Mouse (Mus musculus) Muller cell, postnatal 12 days (primary cell): ENCODE measurements around the gene Tsku.

Experiments used
- DNase-seq: peaks from one replicate; pipeline ENCODE4 v3.0.0-alpha.2; 2015; ENCODE audit errors: inconsistent ontology term

Tsku gene

GRCm38 (mm10) chr7:98359951-98360620, 1.0 kb downstream of the Tsku start:
- DNase-seq = peak; percentile 88

- DNase-seq = no peak
These were observed 3.1 kb downstream of the Tsku start for GRCm38 (mm10) chr7:98358016-98358415.

DNA sequence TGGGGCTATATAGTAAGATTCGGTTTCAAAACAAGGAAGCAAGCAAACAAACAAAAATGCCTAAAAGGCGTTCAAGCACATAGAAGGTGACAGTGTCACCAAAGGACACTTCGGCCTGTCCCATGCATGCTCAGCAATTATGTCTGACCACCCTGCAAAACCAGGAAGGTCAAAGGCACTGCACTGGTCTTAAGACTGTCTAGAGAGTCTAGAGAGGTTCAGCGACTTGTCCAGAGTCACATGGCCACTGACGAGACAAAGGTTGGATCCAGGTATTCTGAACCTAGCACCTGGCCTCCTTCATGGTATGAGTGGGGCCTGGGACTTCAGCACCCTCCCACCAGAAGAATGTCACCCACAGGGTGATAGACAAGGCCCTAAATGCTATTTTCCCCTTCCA, 3.8 kb downstream of the Tsku start:
- no peak for DNase-seq

- no peak for DNase-seq
These were observed 6.2 kb downstream of the Tsku start for GRCm38 (mm10) chr7:98354921-98355310.

DNA sequence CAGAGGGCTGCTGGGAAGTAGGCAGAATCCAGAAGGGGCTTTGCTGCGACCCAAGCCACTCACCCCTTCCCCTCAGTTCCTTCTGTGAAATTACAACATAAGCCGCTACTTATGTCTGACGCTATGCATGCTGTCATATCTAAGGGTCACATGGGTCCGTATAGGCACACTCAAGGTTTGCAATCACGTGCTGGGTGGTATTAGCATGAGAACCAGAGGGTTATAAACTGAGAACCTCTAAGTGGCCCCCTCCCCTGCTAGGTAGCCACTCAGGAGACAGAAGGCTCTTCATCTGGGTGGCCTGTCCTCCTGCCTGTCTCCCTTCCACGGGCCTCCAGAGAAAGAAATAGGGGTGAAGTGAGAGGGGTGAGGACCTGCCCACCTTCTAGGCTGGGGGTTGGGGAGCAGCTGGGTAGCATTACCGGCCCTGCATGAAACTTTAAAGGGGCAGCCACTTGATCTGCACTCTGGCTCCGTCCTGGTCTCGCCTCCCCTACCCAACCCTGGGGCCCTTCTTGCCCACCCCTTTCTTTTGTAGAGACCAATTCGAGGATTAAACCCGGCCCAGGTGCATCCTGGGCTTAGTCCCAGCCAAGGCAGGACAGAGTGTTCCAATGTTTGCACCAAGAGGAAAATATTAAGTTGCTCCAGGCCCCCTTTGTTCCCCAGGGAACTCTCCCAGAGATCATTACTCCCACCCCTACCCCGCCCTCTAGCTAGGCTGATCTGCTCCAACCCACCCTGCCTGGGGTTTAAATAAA, 6.8 kb downstream of the Tsku start:
- no peak for DNase-seq

DNA sequence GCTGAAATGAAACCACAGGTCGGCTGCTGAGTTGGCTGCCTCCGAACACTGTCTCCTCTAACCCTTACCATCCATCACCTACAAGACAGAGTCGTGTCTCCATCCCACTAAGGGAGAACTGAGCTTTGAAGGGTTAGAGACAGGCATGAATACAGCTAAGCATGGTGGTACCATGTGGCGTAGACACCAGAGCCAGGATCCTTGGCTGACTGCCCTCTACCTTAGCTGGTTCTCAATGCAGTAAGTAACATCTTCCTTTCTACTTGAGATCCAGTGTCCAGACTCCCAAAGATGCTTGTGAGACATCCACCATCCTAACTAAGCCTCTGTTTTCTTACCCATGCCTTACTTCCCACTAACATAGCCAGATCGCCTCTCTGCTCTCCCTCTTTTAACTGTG, 7.5 kb downstream of the Tsku start:
- DNase-seq = no peak

DNA sequence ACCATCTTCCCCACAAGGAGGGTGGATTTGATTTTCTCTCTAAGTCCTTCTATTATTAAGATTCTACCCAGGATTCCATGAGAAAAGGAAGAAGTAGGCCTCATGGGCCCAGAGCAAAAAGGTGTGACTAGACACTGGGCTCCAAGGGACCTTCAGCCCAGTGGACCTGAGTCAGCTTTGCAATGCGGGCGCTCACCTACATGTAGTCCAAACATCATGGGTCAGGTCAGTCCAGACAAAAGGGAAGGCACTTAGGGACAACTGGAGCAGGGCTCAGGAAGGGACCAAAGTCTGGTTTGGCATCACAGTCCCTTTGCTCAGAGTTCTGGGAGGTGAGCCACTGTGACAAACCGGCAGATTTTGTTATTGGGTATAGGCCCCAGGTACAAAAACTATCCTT, 9.6 kb downstream of the Tsku start:
- DNase-seq = no peak

GRCm38 (mm10) chr7:98349821-98350220, 11.3 kb downstream of the Tsku start:
- DNase-seq = no peak

DNA sequence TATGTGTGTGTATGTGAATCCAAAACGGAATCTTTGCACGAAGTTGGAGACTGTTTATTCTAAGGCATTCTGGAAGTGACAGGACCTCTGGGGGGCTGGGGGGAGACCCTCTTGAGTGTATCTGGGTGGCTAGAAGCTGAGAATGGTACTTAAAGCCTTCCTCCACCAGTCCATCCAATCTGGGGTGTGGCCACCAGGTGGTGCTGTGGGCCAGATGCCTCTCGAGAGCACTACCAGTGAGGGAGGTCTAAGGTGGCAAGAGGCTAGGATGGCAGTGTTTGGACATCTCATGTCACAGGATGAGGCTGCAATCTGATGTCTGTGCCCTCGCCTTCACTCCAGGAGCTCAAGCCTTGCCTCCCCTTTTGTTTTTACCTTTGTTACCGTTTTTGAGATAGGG, 12.0 kb downstream of the Tsku start:
- DNase-seq = peak; percentile 87

- DNase-seq = peak; percentile 53
These were observed 13.1 kb downstream of the Tsku start for GRCm38 (mm10) chr7:98348043-98348442.

- DNase-seq = no peak
These were observed 13.7 kb downstream of the Tsku start for GRCm38 (mm10) chr7:98347471-98347870.

GRCm38 (mm10) chr7:98345036-98345435, 16.1 kb downstream of the Tsku start:
- DNase-seq = no peak

DNA sequence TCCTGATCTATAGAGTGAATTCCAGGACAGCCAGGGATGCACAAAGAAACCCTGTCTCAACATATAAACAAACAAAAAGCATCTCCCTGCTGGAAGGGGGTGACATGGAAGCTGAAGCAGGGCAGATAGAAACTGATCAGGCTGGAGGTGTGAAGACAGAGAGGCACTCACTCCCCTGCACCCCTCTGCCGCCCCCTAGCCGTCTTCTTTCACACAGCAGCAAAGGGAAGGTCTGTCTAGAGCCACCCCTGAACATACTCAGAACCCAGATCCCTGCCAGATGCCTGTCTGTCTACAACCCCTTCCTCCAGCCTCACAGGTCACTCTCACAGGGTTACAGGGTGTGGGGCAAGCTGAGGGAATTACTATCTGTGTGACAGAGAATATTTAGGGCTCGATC, 16.8 kb downstream of the Tsku start:
- DNase-seq = no peak

DNA sequence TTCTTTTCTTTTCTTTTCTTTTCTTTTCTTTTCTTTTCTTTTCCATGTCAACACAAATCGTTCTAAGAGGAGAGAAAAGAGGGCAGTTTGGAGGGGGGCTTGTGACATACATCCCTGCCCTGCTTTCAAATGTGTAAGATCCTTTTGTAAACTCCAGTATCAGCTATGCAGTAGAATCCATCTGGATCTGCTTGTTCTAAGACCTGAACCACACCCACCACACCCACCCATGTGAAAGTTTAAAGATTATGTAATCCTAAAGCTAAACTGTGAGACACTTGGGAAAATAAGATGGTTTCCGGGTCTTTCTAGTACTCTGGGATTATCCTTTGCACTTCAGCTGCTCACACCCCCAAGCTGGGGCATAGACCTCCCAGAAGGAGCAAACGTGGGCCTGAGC, 18.9 kb downstream of the Tsku start:
- DNase-seq = no peak

DNA sequence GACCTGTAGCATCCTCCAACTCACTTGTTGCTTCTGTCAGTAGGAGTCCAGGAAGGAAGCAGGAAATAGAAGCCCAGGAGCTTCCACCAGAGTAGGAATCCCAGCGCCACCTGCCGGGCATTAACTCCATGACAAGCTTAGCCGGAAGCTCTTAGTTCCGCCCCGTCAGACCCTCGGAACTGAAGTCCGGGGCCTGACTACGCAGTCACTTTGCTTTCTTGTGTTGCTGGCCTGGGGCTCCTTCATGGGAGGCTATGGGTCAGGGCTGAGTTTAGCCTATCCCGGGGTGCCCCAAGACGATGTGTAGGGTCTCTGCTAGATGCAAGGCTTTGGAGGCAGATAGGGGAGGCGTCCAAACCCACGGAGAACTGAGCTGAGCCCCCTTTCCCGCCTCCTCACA, 19.7 kb downstream of the Tsku start:
- DNase-seq = peak; percentile 84

DNA sequence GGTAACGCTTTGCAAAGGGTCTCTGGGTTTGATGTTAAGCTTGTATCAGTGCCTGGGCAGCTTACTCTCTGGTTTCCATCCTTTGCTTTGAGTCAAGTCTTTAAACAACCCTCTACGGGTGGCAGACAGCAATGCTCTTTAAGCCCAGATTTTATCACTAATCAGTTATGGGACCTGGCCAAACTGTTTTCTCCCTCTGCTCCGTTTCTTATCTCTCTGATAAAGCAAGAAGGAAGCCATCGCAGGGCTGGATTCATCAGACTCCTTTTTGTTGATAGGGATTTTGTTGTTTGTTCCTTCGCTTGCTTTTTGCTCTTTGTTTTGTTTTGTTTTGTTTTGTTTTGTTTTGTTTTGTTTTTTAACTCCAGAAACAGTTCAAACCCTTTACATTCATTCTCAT, 20.8 kb downstream of the Tsku start:
- no peak for DNase-seq

DNA sequence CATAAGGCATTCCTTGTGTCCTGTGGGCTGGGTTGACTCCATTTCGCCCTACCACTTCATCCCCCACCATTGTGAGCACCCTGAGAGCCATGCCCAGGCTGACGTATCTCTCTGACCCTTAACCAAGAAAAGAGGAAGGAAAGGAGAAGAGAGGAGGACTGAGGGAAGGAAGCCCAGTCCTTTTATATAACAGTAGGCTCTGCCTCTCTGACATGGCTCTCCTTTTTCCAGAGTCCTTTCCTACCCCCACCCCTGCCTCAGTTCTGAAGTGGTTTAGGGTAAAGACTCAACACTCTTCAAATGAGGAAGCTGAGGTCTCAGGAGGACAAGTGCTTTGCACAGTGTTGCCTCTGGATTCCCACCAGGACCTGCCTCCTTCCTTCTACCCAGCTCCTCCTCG, 27.1 kb downstream of the Tsku start:
- no peak for DNase-seq

- DNase-seq = no peak
These were observed 27.6 kb downstream of the Tsku start for GRCm38 (mm10) chr7:98333507-98333906.

GRCm38 (mm10) chr7:98332678-98333397, 28.3 kb downstream of the Tsku start:
- peak; percentile 27 for DNase-seq

DNA sequence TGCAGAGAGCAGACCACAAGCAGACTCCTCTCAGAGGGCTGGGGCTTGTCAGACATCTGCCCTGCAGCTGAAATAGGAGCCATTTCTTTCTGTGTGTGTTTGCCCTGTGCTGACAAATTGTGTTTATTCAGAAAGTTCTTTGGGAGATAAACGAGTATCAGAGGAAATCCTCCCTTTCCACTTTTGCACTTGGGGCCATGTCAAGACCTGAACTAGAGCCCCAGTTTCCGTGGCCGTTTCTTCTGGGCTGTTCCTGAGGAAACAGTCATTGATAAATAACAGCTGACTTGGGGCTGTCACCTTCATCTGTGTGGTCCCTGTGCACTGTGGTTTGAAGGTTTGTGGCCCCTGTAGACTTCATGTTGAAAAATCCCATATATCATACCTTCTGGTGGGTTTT, 29.2 kb downstream of the Tsku start:
- DNase-seq = no peak

- DNase-seq = peak; percentile 83
These were observed 30.6 kb downstream of the Tsku start for GRCm38 (mm10) chr7:98330375-98331002.

DNA sequence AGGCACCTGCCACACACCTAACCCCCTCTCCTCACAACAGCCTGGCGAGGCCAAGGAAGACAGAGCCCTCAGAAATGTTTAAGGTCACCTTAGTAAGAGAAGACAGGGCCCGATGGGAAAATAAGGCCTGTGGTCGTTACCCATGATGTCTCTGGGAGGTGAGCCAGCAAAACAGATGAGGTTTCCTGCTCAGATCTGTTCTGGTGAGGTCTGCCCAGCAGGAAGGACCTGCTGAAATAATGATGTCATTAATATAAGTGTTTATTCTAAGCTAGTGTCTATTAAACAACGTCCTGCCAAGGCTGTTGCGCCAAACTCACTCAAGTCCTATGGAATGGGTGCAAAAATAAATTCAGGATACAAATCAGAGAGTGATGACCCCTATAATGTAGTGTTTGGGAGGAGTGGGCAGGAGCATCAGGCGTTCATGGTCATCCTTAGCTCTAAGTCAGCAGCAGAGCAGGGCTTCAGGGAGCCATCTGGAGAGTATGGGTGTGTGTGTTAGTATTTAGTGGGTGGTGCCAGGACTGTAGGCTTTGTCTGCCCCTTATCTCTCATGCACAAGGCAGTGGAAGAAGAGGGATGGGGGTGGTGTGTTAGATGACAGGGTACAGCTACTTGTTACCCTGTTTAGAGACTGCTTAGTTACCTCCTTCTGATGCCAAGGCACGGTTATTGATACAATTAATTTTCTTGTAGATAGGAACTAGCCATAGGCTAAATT, 31.3 kb downstream of the Tsku start:
- DNase-seq = no peak
